ENCODE assay signal across 27 mouse cellular contexts in the genomic region with DNA sequence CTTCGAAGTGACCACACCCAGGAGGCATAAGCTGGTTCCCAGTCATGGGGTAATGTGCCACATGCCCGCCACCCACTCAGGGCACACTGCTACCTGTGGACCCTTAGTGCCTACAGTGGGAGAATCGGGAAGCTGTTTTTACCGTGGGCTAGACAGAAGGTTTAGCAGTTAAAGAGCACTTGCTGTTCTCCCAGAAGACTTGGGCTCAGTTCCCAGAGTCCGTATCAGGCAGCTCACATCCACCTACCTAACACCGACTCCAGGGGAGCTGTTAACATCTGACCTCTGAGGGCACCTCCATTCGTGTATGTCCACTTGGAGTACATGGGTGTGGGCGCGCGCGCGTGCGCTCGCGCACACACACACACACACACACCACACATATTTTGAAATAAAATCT. TPM values are rescaled to one million over a fixed set of nuclear protein-coding genes. Genes with fewer than 3 reads are reported as not detected.
A peak's percentile ranks its signal among the peaks of the same experiment; 100 is the strongest.
DNase-seq lines count a peak whose midpoint lies in the region; ATAC-seq lines count a peak whose summit lies in the region.
"Had no signal": no experiment of that assay in that cellular context is flagged by ENCODE, and none has a peak within 500 bp of the region (broad histone marks: within the 10 kb centered on the region; RNA-seq: fewer than 3 reads in every experiment).

No protein-coding gene starts in this region.

- H3K9me3 ChIP-seq in embryonic facial prominence, embryonic 14.5 days (ENCODE audit: control insufficient read depth, low read length) = no peaks in the 10 kb centered on the region
- no peaks in the 10 kb centered on the region for H3K9me3 ChIP-seq in limb, embryonic 11.5 days (ENCODE audit: control insufficient read depth, low read length)
- H3K9me3 ChIP-seq in midbrain, embryonic 13.5 days = no peaks in the 10 kb centered on the region
- H3K9me3 ChIP-seq: kidney, embryonic 15.5 days; liver, embryonic 13.5 days; neural tube, embryonic 13.5 days had no signal

- H3K4me1 ChIP-seq in embryonic facial prominence, embryonic 14.5 days (ENCODE audit: control insufficient read depth, insufficient read depth, low read length) = peaks cover 5% of the 10 kb centered on the region; the same call in 1 of the 2 replicates
- H3K4me1 ChIP-seq in limb, embryonic 11.5 days (ENCODE audit: control insufficient read depth, insufficient read depth, low read length) = peaks cover 27% of the 10 kb centered on the region
- H3K4me1 ChIP-seq in midbrain, embryonic 13.5 days (replicated peaks) = peaks cover 19% of the 10 kb centered on the region

- no peak overlapping the region for H3K4me2 ChIP-seq in embryonic facial prominence, embryonic 14.5 days (ENCODE audit: low read depth, low read length)
- no peak overlapping the region for H3K4me2 ChIP-seq in limb, embryonic 11.5 days (ENCODE audit: low read depth, severe bottlenecking)
- no peak overlapping the region for H3K4me2 ChIP-seq in midbrain, embryonic 13.5 days (replicated peaks)
- H3K4me2 ChIP-seq: heart, embryonic 11.5 days; kidney, embryonic 15.5 days; liver, embryonic 13.5 days; neural tube, embryonic 13.5 days had no signal

- ATAC-seq in embryonic facial prominence, embryonic 14.5 days (ENCODE audit: low read depth) = no peak
- ATAC-seq in limb, embryonic 11.5 days (ENCODE audit: insufficient number of reproducible peaks, low FRiP score, low TSS enrichment, low read depth) = no peak
- ATAC-seq in midbrain, embryonic 13.5 days = no peak
- ATAC-seq: CD4-positive, CD25-positive, alpha-beta regulatory T cell, adult 4 months; midbrain, embryonic 16.5 days had no signal

- H3K9ac ChIP-seq in embryonic facial prominence, embryonic 14.5 days (ENCODE audit: low read depth, low read length) = no peak overlapping the region
- H3K9ac ChIP-seq in limb, embryonic 11.5 days (ENCODE audit: low read length) = no peak overlapping the region
- H3K9ac ChIP-seq in midbrain, embryonic 13.5 days (replicated peaks) = no peak overlapping the region
- H3K9ac ChIP-seq: kidney, embryonic 15.5 days; liver, embryonic 13.5 days; neural tube, embryonic 13.5 days had no signal

- 0 out of 2 replicates have a peak overlapping the region, but pooled peaks have one; percentile 2 for H3K27ac ChIP-seq in embryonic facial prominence, embryonic 14.5 days (replicated peaks; ENCODE audit: low read depth, low read length)
- H3K27ac ChIP-seq in limb, embryonic 11.5 days (replicated peaks; ENCODE audit: low read depth, low read length) = peak overlapping the region; percentile 9; the same call in 1 of the 2 replicates
- H3K27ac ChIP-seq in midbrain, embryonic 13.5 days = no peak overlapping the region
- H3K27ac ChIP-seq: kidney, embryonic 15.5 days; liver, embryonic 13.5 days; neural tube, embryonic 13.5 days had no signal

- no peaks in the 10 kb centered on the region for H3K27me3 ChIP-seq in embryonic facial prominence, embryonic 14.5 days (replicated peaks; ENCODE audit: control insufficient read depth, insufficient read depth, low read length)
- H3K27me3 ChIP-seq in limb, embryonic 11.5 days (ENCODE audit: control insufficient read depth, insufficient read depth, low read length) = no peaks in the 10 kb centered on the region
- no peaks in the 10 kb centered on the region for H3K27me3 ChIP-seq in midbrain, embryonic 13.5 days
- H3K27me3 ChIP-seq: kidney, embryonic 15.5 days; liver, embryonic 13.5 days; neural tube, embryonic 13.5 days had no signal

- DNase-seq in cerebellum, postnatal 10 days = peak; percentile 29 to 44
- no peak for DNase-seq in cerebellum, adult 8-10 months
- peak; percentile 52 for DNase-seq in brain, adult 2 months (ENCODE audit: low read depth, low spot score)
- no peak for DNase-seq in embryonic facial prominence, embryonic 14.5 days (ENCODE audit: low spot score)
- peak; percentile 38 for DNase-seq in limb, embryonic 11.5 days (ENCODE audit: low spot score)
- DNase-seq in heart, adult 18-20 months = no peak
- DNase-seq in heart, adult 8-10 months (ENCODE audit: low spot score) = no peak
- DNase-seq: adrenal gland, postnatal 14 days; kidney, adult 11 months; kidney, postnatal 4 days; liver, embryonic 13.5 days; lung, adult 2 months; lung, postnatal 14 days; retina, postnatal 1 day; thymus, postnatal 14 days had no signal

- peaks cover 76% of the 10 kb centered on the region for H3K36me3 ChIP-seq in embryonic facial prominence, embryonic 14.5 days (ENCODE audit: control insufficient read depth, insufficient read depth, low read length)
- H3K36me3 ChIP-seq in limb, embryonic 11.5 days (ENCODE audit: control insufficient read depth, insufficient read depth, low read length) = peaks cover 24% of the 10 kb centered on the region
- H3K36me3 ChIP-seq in midbrain, embryonic 13.5 days = peaks cover 76% of the 10 kb centered on the region

- no peak overlapping the region for H3K4me3 ChIP-seq in embryonic facial prominence, embryonic 14.5 days (ENCODE audit: low read depth, low read length)
- no peak overlapping the region for H3K4me3 ChIP-seq in limb, embryonic 11.5 days (ENCODE audit: low read depth, low read length)
- H3K4me3 ChIP-seq in midbrain, embryonic 13.5 days (replicated peaks) = no peak overlapping the region
- H3K4me3 ChIP-seq: erythroblast, embryonic 14.5 days; kidney, embryonic 15.5 days; left cerebral cortex, adult 2 months; liver, embryonic 13.5 days; myocyte; neural tube, embryonic 13.5 days had no signal

- WGBS in embryonic facial prominence, embryonic 14.5 days = 83% methylated on average over 15 of the region's 15 CpGs
- WGBS in limb, embryonic 11.5 days = 78% methylated on average over 15 of the region's 15 CpGs
- 96% methylated on average over 15 of the region's 15 CpGs for WGBS in midbrain, embryonic 13.5 days

RNA-seq across cellular contexts. Expression of gene Slc39a11, which starts 4.2 kb away (rescaled TPM):
- 23.6 and 25.6 TPM in 2 replicates for polyA plus RNA-seq in embryonic facial prominence, embryonic 14.5 days (2014; fragmentation: Nextera tagmentation; extraction: Ambion mirVana)
- polyA plus RNA-seq in limb, embryonic 11.5 days (2014; fragmentation: Nextera tagmentation; extraction: Ambion mirVana) = 12.2 and 14.9 TPM in 2 replicates
- total RNA-seq in heart, adult 18-20 months (2021) = 1 to 10 TPM; 3.3 to 4.8 TPM
- polyA plus RNA-seq in midbrain, embryonic 13.5 days (2015; fragmentation: Nextera tagmentation; extraction: Ambion mirVana) = 29.8 and 31.2 TPM in 2 replicates
- total RNA-seq in heart, adult 8-10 months (2022) = 1 to 10 TPM; 2.8 to 4.4 (median 4.0) TPM

RNA-seq across cellular contexts. Expression of gene Cog1, which starts 5.1 kb away (rescaled TPM):
- 23.4 and 27.7 TPM in 2 replicates for polyA plus RNA-seq in embryonic facial prominence, embryonic 14.5 days (2014; fragmentation: Nextera tagmentation; extraction: Ambion mirVana)
- polyA plus RNA-seq in limb, embryonic 11.5 days (2014; fragmentation: Nextera tagmentation; extraction: Ambion mirVana) = 29.3 and 30.6 TPM in 2 replicates
- total RNA-seq in heart, adult 18-20 months (2021) = 10 to 100 TPM; 17.3 to 19.8 TPM
- 31.7 and 33.2 TPM in 2 replicates for polyA plus RNA-seq in midbrain, embryonic 13.5 days (2015; fragmentation: Nextera tagmentation; extraction: Ambion mirVana)
- 10 to 100 TPM; 21.0 to 26.0 (median 22.8) TPM for total RNA-seq in heart, adult 8-10 months (2022)

RNA-seq across cellular contexts. Expression of gene Fam104a, which starts 29.9 kb away (rescaled TPM):
- 48.3 and 48.6 TPM in 2 replicates for polyA plus RNA-seq in embryonic facial prominence, embryonic 14.5 days (2014; fragmentation: Nextera tagmentation; extraction: Ambion mirVana)
- polyA plus RNA-seq in limb, embryonic 11.5 days (2014; fragmentation: Nextera tagmentation; extraction: Ambion mirVana) = 53.0 and 54.2 TPM in 2 replicates
- total RNA-seq in heart, adult 18-20 months (2021) = 10 to 100 TPM; 16.0 to 16.7 TPM
- polyA plus RNA-seq in midbrain, embryonic 13.5 days (2015; fragmentation: Nextera tagmentation; extraction: Ambion mirVana) = 44.7 and 47.9 TPM in 2 replicates
- total RNA-seq in heart, adult 8-10 months (2022) = 10 to 100 TPM; 15.0 to 16.7 (median 15.8) TPM

RNA-seq across cellular contexts. Expression of gene D11Wsu47e, which starts 30.1 kb away (rescaled TPM):
- 18.8 and 20.9 TPM in 2 replicates for polyA plus RNA-seq in embryonic facial prominence, embryonic 14.5 days (2014; fragmentation: Nextera tagmentation; extraction: Ambion mirVana)
- 24.0 and 26.1 TPM in 2 replicates for polyA plus RNA-seq in limb, embryonic 11.5 days (2014; fragmentation: Nextera tagmentation; extraction: Ambion mirVana)
- total RNA-seq in heart, adult 18-20 months (2021) = 1 to 10 TPM; 7.0 to 7.8 TPM
- 21.4 and 26.7 TPM in 2 replicates for polyA plus RNA-seq in midbrain, embryonic 13.5 days (2015; fragmentation: Nextera tagmentation; extraction: Ambion mirVana)
- 1 to 10 TPM; 5.9 to 8.4 (median 6.8) TPM for total RNA-seq in heart, adult 8-10 months (2022)

RNA-seq across cellular contexts. Expression of gene Sstr2, which starts 35.0 kb away (rescaled TPM):
- polyA plus RNA-seq in embryonic facial prominence, embryonic 14.5 days (2014; fragmentation: Nextera tagmentation; extraction: Ambion mirVana) = 0.71 and 1.0 TPM in 2 replicates
- polyA plus RNA-seq in limb, embryonic 11.5 days (2014; fragmentation: Nextera tagmentation; extraction: Ambion mirVana) = 0.48 and 1.1 TPM in 2 replicates
- not detected for total RNA-seq in heart, adult 18-20 months (2021)
- polyA plus RNA-seq in midbrain, embryonic 13.5 days (2015; fragmentation: Nextera tagmentation; extraction: Ambion mirVana) = 15.7 and 19.4 TPM in 2 replicates
- not detected for total RNA-seq in heart, adult 8-10 months (2022)
- total RNA-seq: gastrocnemius, adult 8-10 months; megakaryocyte-erythroid progenitor cell, adult 5-6 weeks had no signal
- polyA plus RNA-seq: erythroblast, embryonic 14.5 days; heart, postnatal 0 days had no signal

Comparison
In these comparisons a context has a peak if more than half of its experiments do, and no peak if none do; other contexts are left out.
1. DNase-seq: peak in cerebellum, postnatal 10 days (2 of 2), brain, adult 2 months (single experiment) and limb, embryonic 11.5 days (single experiment); none in cerebellum, adult 8-10 months (single experiment), embryonic facial prominence, embryonic 14.5 days (single experiment), heart, adult 18-20 months (0 of 2) and heart, adult 8-10 months (single experiment).